Mouse (Mus musculus): Measurements from ENCODE around the gene 1700019D03Rik.
"Not testable (repeated sequence)": the region's sequence is repeated elsewhere in the genome, so short reads cannot be mapped to it uniquely, and the experiment has no call there.

Gene 1700019D03Rik

DNA sequence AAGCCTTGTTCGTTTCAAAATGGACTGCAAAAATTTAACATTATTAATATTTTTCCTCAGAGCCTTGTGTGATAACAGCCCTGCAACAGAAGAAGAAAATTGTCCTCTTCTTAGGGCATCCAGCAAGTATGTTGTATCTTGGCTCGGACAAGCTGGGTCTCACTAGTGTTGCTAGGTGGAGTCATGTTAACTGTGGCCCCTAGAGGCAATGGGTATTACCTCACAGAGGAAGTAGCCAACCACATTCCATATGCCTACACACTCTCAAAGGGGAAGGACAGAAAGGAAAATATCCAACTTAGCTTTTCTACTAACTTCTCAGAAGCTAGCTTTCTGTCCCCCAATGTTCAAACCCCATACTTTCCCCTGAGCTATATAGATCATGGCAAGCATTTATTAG lies 56.9 kb downstream of the 1700019D03Rik start:
- POLR2A ChIA-PET: interaction anchor here in 3 of 4 experiments (0.6 to 2.1 kb wide), 7 partner anchors 9 to 666 kb away, joined by 3 to 9 read pairs (median 6); no protein-coding TSS in a partner anchor

DNA sequence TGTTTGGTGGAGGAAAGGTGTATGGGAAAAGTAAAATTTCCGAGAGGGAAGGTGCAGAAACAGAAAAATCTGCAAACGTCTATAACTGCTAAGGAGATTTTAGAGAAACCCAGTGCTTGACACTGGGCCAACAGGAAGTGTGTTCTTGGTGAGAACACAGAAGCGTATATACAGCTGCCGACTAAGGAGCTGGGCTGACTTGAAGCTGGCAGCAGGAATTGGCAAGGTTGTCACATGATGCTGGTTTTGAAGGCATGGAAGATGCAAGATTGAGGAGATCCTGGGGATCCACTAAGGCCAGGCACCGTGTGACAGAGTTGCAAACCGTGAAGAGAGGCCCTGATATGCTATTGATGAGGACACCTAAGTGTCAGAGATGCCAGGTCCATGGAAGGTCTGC lies 59.8 kb downstream of the 1700019D03Rik start:
- CTCF ChIA-PET: no interaction called here
- POLR2A ChIA-PET: interaction anchor here in 1 of 4 experiments (1.1 kb wide), 1 partner anchor 115 kb away, joined by 3 read pairs; the partner anchor contains the start of gene Hibch

More for the DNA sequence above, 56.9 kb downstream of the 1700019D03Rik start:
- CTCF ChIA-PET: interaction anchor here in 1 of 4 experiments (1.3 kb wide), 1 partner anchor 8 kb away, joined by 5 read pairs; no protein-coding TSS in a partner anchor

DNA sequence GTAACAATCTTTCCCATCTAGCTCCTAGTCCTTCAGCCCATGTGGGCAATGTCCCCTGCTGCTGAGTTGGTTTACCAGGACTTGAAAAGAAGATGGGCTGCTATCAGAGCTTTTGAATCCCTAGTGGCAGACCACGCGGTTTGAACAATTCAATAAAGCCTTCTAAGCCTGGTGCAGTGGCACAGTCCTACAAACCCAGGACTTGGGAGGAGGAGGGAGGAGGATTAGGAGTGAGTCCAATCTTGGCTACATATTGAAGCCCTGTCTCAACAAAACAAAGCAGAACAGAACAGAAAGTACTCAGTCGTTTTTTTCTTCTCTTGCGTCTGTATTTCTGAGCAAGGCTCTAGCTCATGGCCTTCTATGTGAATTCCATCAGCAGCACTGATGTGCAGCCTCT lies 63.2 kb downstream of the 1700019D03Rik start:
- ChIA-PET CTCF (interaction anchor here in 1 of 4 experiments (0.6 kb wide), 1 partner anchor 32 kb away, joined by 6 read pairs; no protein-coding TSS in a partner anchor), POLR2A (interaction anchor here in 1 of 4 experiments (0.7 to 1.3 kb wide), 4 partner anchors 9 to 1040 kb away, joined by 3 to 7 read pairs (median 4); no protein-coding TSS in a partner anchor)

DNA sequence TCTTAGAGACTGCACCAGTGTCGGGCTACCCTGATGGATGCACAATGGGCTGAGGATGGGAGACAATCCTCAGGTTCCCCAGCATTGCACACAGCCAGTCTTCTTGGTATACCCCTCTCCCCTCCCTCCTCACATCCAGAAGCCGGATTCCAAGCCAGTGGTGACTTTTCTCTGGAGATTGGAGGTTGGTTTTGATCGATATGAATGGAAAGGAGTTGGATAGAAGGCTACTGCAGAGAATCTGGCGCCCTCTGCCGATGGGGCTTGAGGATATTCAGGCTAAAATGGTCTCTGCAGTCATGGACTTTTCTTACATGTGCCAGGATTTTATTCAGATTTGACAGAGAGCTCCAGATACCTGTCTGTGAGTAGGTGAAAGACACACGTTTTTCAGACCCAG lies 64.9 kb downstream of the 1700019D03Rik start:
- POLR2A ChIA-PET: interaction anchor here in 2 of 4 experiments (0.8 to 2.5 kb wide), 6 partner anchors 8 to 427 kb away, joined by 3 to 13 read pairs (median 3); no protein-coding TSS in a partner anchor
- CTCF ChIA-PET: interaction anchor here in 1 of 4 experiments (0.6 to 2.3 kb wide), 2 partner anchors 9 to 140 kb away, joined by 3 to 5 read pairs; no protein-coding TSS in a partner anchor

DNA sequence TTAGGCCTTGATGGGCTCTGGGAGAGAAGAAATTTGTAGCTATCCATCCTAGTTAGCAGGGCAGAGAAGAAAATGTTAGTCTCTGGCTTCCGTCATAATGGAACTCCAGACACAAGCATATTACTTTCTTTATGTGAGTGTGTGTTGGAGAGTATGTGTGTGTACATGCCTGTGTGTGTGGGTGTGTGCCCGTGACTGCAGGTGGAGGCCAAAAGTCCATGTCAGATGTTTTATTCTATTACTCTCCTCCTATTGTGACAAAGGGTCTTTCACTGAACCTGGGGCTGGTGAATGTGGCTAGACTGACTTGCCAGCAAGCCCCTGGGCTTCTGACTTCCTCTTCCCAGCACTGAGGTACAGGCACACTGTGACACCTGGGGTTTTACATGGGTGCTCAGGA lies 65.5 kb downstream of the 1700019D03Rik start:
- ChIA-PET POLR2A (interaction anchor here in 2 of 4 experiments (0.7 to 3.4 kb wide), 10 partner anchors 8 to 721 kb away, joined by 3 to 23 read pairs (median 4); partner anchors contain the start of genes Gls (in 1 of the 2) and Hibch (in 1 of the 2)), CTCF (interaction anchor here in 2 of 4 experiments (0.6 to 2.3 kb wide), 2 partner anchors 9 to 323 kb away, joined by 3 to 5 read pairs; no protein-coding TSS in a partner anchor)

DNA sequence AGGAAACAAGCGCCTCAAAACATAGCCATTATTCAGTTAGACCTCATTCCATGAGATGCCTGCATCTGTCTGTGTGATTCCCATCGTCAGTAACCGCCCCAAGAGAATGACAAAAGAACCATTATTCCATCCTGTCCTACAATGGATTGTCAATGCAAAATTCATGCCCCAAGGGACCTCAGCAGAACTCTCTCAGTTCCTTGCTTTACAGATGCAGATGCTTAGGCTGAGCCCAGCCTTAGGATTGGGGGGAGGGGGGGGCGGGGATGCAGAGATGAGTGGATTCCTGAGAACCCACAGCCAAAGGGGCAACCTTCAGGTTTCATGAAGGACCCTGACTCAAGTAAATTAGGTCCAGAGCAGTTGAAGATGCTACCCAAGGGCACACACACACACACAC lies 66.4 kb downstream of the 1700019D03Rik start:
- ChIA-PET CTCF (interaction anchor here in 2 of 4 experiments (0.5 to 1.0 kb wide), 2 partner anchors 11 to 201 kb away, joined by 3 to 4 read pairs; no protein-coding TSS in a partner anchor), POLR2A (interaction anchor here in 3 of 4 experiments (0.7 to 6.5 kb wide), 33 partner anchors 9 to 721 kb away, joined by 3 to 85 read pairs (median 5); partner anchors contain the start of genes Hibch (in 2 of the 3), Gls (in 1 of the 3), Gm28778 (in 1 of the 3) and Nemp2 (in 1 of the 3))

DNA sequence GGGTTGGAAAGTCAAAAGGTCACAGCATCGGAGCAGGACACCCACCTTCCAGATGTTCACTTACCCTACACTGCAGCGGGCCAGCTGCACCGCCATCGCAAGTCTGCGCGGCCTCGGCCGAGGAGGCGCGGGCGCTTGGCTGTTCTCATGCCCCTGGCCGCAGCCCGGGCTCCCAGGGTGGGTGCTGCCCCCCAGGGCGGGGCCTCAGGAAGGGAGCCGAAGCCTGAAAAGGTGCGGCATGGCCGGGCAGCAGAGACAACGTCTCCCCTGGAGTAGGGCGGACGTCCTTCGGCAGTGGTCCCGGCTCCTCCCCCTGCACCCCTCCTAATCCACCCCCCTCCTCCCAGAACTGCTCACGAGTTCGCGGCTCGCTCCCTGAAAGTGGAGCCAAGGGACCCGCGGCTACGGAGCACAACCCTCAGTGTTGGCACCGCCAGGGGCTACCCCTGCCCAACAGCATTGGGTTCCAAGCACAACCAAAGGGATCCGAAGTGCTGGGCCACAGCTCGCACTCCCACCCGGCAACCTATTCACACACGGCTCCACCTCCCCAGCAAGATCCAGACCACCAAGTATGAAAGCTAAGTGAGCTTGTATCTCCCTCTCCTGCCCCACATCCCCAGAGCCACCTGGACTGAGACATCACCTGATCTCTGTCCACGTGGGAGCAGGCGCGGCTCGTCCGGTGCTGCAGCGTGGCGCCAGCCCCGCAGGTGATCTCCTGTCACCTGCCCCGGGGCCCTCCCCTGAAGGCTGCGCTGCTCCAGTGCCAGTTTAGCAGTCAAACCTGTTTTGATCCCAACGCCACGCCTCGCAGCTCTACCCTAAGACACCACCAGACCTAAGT lies 67.2 kb downstream of the 1700019D03Rik start:
- CTCF ChIA-PET: interaction anchor here in 2 of 4 experiments (0.5 to 1.0 kb wide), 3 partner anchors 12 to 200 kb away, joined by 3 to 4 read pairs (median 4); no protein-coding TSS in a partner anchor
- POLR2A ChIA-PET: interaction anchor here in 3 of 4 experiments (0.6 to 6.5 kb wide), 54 partner anchors 10 to 1532 kb away, joined by 3 to 85 read pairs (median 5); partner anchors contain the start of genes Hibch (in 3 of the 3), Gls (in 1 of the 3), Gm28778 (in 1 of the 3) and Mfsd6 (in 1 of the 3)

DNA sequence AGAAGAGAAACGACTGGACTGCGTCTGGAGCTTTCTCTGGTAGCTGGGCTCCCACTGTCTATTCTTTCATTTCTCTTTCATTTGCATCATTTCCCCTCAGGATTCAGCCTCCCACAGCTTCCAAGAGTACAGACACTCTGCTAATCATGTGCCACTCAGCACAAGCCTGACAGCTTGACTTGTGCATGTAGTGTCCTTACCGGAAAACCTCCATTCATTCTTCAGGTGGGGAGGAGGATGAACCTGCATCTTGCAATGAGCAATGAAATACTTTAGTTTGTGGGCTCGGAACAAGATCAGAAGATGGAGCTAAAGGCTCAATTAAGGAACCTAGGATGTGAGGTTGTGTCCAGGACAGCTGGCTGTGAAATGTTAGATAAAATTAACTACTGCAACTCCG lies 67.8 kb downstream of the 1700019D03Rik start:
- ChIA-PET POLR2A (interaction anchor here in 3 of 4 experiments (0.6 to 6.5 kb wide), 40 partner anchors 11 to 1533 kb away, joined by 3 to 85 read pairs (median 6); partner anchors contain the start of genes Hibch (in 3 of the 3), Gls (in 1 of the 3), Gm28778 (in 1 of the 3) and Mfsd6 (in 1 of the 3)), CTCF (no interaction called here)

DNA sequence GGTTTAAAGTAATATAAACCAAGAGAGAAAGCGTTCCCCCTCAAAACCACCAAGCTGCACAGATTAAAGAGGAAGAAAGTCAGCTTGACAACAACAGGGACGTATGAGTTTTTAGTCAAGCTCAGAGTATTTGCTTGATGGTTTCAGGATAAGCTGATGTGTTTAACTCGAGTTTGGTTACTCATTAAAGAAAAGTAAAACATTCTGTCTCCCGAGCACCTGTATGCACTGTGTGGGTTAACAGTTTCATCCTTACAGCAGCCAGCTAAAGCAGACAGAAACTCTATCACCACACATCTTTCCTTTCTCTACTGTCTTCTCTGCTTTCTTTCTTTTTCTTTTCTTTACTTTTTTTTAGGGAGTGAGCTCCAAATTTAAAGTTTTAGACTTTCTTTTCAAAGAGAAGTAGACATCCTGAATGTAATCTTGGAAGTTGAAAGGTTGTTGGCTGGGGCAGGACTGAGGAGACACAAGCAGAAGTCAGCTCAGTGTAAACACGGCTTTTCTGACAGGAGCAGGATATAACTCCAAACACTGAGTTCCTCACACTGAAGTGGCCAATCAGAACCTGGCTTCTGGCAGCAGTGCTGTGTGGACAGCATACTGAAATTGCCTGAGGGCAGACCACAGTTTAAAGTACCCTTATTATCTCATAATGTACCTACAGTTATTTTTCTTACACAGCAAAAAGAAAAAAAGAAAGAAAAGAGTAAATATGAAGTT lies 68.7 kb downstream of the 1700019D03Rik start:
- CTCF ChIA-PET: interaction anchor here in 1 of 4 experiments (0.6 kb wide), 1 partner anchor 13 kb away, joined by 3 read pairs; no protein-coding TSS in a partner anchor
- POLR2A ChIA-PET: interaction anchor here in 3 of 4 experiments (0.7 to 6.5 kb wide), 30 partner anchors 11 to 799 kb away, joined by 3 to 85 read pairs (median 6); partner anchors contain the start of genes Gls (in 2 of the 3), Hibch (in 1 of the 3), Mfsd6 (in 1 of the 3) and Nemp2 (in 1 of the 3)

DNA sequence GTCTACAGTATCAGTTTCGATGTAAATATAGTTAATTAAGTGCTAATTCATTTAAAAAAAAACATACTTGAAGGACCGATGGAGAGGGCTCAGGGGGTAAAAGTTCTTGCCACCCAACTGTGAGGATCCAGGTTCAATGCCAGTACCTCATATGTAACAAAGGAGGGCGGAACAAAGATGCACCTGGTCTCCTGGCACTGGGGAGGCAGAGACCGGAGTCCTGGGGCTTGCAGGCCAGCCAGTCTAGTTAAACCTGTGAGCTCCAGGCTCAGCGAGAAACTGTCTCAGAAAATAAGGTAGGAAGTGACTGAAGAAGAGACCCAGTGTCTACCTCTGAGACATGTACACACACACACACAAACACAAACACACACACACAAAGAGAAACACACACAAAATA lies 72.1 kb downstream of the 1700019D03Rik start:
- ChIA-PET CTCF (no interaction called here), POLR2A (interaction anchor here in 3 of 4 experiments (0.7 to 6.5 kb wide), 10 partner anchors 9 to 1626 kb away, joined by 3 to 85 read pairs (median 6); no protein-coding TSS in a partner anchor)

DNA sequence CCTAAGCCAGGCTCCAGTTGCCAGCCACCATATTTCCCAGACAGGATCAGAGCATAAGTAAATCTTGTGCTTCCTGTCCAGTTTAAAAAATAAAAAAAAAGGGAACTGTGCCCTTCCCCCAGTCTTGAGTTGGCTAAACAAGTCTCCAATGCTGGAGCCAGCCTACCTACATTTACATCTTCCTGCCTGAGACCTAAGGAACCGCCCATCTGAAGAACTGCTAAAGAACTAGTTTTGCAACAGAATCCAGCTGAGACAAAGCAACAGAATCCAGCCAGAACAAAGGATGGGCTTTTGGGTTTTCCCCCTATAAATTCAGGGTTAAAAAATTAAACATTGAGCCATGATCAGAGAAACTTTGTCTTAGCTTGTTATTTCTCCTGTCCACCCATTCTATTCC lies 81.0 kb downstream of the 1700019D03Rik start:
- POLR2A ChIA-PET: interaction anchor here in 3 of 4 experiments (1.0 to 2.0 kb wide), 8 partner anchors 8 to 14 kb away, joined by 3 to 22 read pairs (median 6); no protein-coding TSS in a partner anchor
- CTCF ChIA-PET: no interaction called here

DNA sequence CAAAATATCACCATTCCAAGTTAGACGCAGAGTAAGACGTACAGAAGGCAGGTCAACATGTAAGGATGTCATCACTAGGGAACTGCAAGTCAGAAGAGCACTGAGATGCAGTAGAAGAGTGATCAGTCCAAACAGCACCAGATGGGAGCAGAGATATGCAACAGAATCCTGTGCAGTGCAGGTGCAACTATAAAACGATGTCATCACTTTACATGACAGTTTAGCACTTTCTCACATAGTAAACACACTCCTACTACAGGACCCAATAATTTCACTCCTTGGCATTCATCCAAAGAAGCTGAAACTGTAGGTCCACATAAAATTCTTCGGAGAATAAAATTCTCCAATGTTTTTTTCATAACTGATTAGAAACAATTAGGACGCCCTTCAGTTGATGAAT lies 85.5 kb downstream of the 1700019D03Rik start:
- CTCF ChIA-PET: no interaction called here
- POLR2A ChIA-PET: interaction anchor here in 2 of 4 experiments (0.9 to 5.3 kb wide), 5 partner anchors 9 to 22 kb away, joined by 3 to 85 read pairs (median 5); no protein-coding TSS in a partner anchor

DNA sequence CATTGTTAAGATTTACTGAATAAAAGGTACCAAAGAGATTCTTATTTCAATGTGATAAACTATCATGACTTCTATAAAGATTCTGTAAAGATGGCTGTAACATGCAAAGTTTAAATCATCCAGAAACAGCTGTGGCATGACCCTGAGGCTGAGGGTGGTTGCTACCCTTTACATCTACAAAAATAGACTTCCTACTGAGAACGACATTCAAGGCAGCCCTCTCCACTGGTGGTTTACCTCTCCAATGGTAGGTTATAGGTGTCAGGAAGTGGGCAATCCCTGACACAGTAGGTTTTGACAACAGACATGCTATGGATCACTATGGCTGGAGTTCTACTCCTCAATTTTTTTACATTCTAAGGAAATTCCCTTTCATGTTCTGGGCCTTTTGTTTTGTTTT lies 95.5 kb downstream of the 1700019D03Rik start:
- CTCF ChIA-PET: interaction anchor here in 1 of 4 experiments (0.7 kb wide), 1 partner anchor 32 kb away, joined by 6 read pairs; no protein-coding TSS in a partner anchor
- POLR2A ChIA-PET: not testable (repeated sequence)

DNA sequence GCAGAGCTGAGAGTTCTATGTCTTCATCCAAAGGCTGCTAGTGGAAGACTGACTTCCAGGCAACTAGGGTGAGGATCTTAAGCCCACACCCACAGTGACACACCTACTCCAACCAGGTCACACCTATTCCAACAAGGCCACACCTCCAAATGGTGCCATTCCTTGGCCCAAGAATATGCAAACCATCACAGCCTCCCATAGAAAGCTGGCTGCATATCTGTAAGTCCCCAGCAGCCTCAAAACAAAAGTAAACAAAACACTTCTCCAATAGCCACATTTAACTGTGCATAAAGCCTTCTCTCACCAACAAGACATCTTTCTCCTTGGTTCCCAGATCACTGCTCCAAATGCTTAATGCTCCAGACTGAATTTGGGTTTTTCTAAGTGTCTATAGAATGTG lies 101.1 kb downstream of the 1700019D03Rik start:
- CTCF ChIA-PET: not testable (repeated sequence)
- POLR2A ChIA-PET: interaction anchor here in 3 of 4 experiments (0.5 to 7.0 kb wide), 13 partner anchors 11 to 567 kb away, joined by 3 to 64 read pairs (median 4); partner anchors contain the start of genes Gm28778 (in 1 of the 3), Hibch (in 1 of the 3), Ormdl1 (in 1 of the 3) and Pms1 (in 1 of the 3)

DNA sequence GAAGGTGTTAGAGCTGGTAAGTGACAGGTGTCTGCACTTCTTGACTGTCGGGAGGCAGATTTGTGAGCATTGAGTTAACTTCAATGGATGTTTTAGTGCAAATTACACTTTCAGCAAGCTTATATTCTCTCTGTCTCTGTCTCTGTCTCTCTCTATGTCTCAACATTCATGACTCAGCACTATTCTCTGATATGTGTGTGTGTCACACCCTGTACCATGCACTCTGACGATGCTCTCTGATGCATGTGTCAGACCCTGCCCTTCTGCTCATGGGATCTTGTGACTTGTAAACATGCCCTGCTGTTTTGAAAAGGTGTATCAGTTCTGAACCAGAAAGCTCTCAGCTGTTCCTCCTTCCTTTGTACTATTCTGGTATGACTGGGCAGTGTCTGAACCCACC lies 103.3 kb downstream of the 1700019D03Rik start:
- CTCF ChIA-PET: interaction anchor here in 1 of 4 experiments (0.6 kb wide), 1 partner anchor 1231 kb away, joined by 3 read pairs; no protein-coding TSS in a partner anchor

DNA sequence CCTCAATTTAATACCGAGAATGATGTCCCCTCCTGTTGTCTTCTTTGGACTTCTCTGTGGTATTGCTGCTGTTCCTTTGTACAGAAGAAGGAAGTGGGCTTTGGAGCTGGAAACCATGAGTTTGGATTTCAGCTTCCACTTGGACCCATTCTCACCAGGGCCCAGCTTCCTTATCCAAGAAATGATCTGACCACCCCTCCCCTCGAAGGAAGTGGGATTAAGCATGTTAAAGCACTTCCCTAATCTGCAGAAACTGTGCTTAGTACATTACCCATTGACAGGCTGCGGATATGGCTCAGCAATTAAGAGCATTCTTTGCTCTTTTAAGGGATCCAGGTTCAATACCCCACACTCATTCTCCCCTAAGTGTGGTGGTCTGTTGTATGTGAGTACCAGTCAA lies 110.2 kb downstream of the 1700019D03Rik start:
- POLR2A ChIA-PET: interaction anchor here (0.6 to 1.6 kb wide), 8 partner anchors 8 to 56 kb away, joined by 3 to 6 read pairs (median 3); no protein-coding TSS in a partner anchor

More for the DNA sequence above, 103.3 kb downstream of the 1700019D03Rik start:
- POLR2A ChIA-PET: interaction anchor here in 3 of 4 experiments (0.7 to 7.0 kb wide), 3 partner anchors 10 to 36 kb away, joined by 3 to 64 read pairs (median 23); no protein-coding TSS in a partner anchor

DNA sequence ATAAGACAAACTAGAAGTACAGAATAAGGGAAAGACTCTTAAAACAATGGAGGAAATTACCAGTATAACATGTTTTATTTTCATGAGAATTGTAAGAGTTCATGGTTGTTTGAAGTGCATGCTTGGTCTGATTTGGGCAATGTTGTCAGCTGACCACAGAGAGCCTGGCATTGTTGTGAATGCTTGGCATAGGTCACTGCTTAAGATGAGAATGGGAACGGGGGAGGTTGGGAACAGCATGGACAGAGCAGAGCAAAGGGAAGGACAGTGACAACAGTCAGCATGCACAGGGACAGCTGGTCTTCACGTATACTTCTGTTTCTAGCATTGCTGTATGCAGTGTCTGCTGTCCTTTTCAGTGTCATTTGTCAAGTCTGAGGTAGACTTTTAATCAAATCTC lies 135.8 kb downstream of the 1700019D03Rik start:
- ChIA-PET POLR2A (interaction anchor here in 2 of 4 experiments (0.7 to 1.6 kb wide), 2 partner anchors 18 to 77 kb away, joined by 3 to 6 read pairs; no protein-coding TSS in a partner anchor), CTCF (no interaction called here)

More for the DNA sequence above, 110.2 kb downstream of the 1700019D03Rik start:
- CTCF ChIA-PET: interaction anchor here in 1 of 4 experiments (0.6 kb wide), 1 partner anchor 630 kb away, joined by 3 read pairs; no protein-coding TSS in a partner anchor
